Mouse (Mus musculus): ENCODE data around the gene Asb17. TPM values are rescaled to one million over a fixed set of nuclear protein-coding genes. Genes with fewer than 3 reads are reported as not detected.

Gene Asb17
- polyA plus RNA-seq, 1 experiment from 2014 or later: not detected

DNA sequence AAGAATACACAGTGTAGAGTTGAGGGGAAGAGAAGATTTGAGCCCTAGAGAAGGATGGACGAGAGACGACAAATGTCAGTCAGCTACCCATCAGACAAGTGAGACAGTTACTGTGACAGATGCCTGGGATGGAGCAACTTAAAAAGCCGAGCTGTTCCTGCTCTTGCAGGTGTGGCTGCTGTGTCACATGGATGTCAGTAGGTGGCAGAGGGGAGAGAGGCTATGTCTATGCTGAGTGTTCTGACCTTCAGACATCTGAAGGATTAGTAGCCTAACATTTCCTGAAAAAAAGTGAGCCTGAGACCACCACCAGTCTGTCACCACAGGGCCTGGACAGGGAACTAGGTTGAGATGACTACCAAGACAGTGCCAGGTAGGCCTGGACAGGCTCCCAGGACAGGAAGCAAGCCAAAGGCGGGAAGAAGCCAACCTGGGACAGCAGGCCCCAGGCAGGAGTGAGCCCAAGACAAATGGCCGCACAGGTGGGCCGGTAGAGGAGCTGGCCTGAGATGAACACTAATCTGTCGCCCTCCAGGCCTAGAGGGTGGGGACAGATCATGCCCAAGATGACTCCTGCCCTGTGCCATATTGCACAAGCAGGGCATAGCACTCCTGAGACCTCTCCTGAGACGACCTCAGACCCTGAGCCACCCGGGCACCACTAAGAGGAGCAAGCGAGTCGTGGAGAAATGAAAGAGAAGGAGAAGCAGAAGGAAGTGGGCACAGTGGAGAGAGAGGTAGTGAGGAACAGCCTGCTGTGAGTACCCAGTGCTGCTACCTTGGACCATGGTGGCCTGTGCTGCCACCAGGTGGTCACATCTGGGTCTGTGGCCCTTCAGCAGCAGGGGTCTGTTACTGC, 12.8 kb upstream of the Asb17 start:
- ATAC-seq: peak; percentile 37; the same call in 1 of the 2 replicates
- 73% methylated on average over 11 of the region's 11 CpGs for WGBS
- Histone ChIP-seq H3K36me3 (ENCODE audit: insufficient read depth, low read length) (no peaks in the 10 kb centered on the region), H3K4me2 (replicated peaks; ENCODE audit: low read depth, low read length) (no peak overlapping the region), H3K9ac (replicated peaks; ENCODE audit: low read depth) (no peak overlapping the region), H3K27me3 (replicated peaks; ENCODE audit: insufficient read depth, low read length) (no peaks in the 10 kb centered on the region), H3K4me3 (ENCODE audit: low read depth, low read length) (no peak overlapping the region), H3K27ac (ENCODE audit: low read length) (no peak overlapping the region), H3K9me3 (ENCODE audit: low read length) (no peaks in the 10 kb centered on the region), H3K4me1 (ENCODE audit: insufficient read depth, low read depth, low read length) (no peaks in the 10 kb centered on the region)
- TF ChIP-seq EP300 (IDR thresholded peaks at IDR 0.05) (no peak), CTCF (IDR thresholded peaks at IDR 0.05) (peak; percentile 67)
- no peak for DNase-seq (ENCODE audit: low spot score)

DNA sequence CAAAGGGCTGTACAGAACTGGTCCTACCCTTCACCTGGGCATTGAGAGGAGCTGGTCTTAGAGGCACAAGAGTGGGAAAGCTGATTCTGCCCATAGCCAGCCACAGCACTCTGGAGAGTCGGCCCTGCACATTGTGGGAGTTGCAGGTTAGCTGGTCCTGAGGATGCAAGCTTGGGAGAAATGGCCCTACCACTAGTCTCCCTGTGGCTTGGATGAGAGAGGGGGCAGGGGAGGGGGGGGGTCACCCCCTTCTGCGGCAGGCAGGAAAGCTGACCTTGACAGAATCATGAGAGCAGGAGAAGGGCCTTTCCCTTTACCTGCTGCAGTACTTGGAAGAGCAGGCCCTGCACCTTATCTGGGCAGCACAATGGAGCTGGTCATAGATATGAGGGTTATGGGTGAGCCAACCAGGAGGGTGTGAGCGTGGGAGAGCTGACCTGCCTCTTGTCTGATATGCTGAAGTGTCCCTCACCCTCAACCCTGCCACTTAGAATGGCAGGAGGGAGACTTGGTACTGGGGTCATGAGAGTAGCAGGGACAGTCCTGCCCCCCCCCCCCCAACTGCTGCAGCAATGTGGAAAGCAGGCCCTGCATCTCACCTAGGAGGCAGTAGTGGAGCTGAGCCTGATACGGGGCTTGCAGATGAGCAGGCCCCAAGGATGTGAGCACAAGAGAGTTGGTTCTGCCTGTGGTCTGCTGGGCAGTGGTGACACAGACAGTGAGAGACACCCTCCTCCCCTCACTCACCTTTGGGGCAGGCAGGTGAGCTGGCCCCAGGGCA, 11.9 kb upstream of the Asb17 start:
- 70% methylated on average over 4 of the region's 4 CpGs for WGBS
- no peak overlapping the region for H3K4me2 ChIP-seq (replicated peaks; ENCODE audit: low read depth, low read length)
- no peaks in the 10 kb centered on the region for H3K27me3 ChIP-seq (replicated peaks; ENCODE audit: insufficient read depth, low read length)
- no peak overlapping the region for H3K4me3 ChIP-seq (ENCODE audit: low read depth, low read length)
- ATAC-seq (no peak), DNase-seq (ENCODE audit: low spot score) (no peak)
- TF ChIP-seq CTCF (IDR thresholded peaks at IDR 0.05) (no peak), EP300 (IDR thresholded peaks at IDR 0.05) (no peak)
- H3K27ac ChIP-seq (ENCODE audit: low read length): no peak overlapping the region
- H3K9me3 ChIP-seq (ENCODE audit: low read length): no peaks in the 10 kb centered on the region
- H3K36me3 ChIP-seq (ENCODE audit: insufficient read depth, low read length): no peaks in the 10 kb centered on the region
- no peaks in the 10 kb centered on the region for H3K4me1 ChIP-seq (ENCODE audit: insufficient read depth, low read depth, low read length)
- no peak overlapping the region for H3K9ac ChIP-seq (replicated peaks; ENCODE audit: low read depth)

DNA sequence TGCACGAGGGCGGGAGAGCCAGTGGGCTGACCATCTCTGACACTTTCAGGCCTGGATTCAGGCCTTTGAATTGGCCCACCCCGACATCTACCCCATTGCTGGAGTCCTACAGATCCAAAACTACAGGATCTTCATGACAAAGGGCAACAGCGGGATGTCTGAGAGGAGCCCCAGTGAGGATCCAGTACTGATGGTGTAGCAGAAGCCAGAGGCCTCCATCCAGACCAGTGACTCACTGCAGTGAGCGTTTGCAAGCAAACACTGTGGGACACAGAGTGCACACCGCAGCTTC, 11.4 kb upstream of the Asb17 start:
- TF ChIP-seq EP300 (IDR thresholded peaks at IDR 0.05): no peak
- TF ChIP-seq CTCF (IDR thresholded peaks at IDR 0.05): no peak
- WGBS: 68% methylated on average over 6 of the region's 6 CpGs
- no peak overlapping the region for H3K9ac ChIP-seq (replicated peaks; ENCODE audit: low read depth)
- no peak overlapping the region for H3K4me2 ChIP-seq (replicated peaks; ENCODE audit: low read depth, low read length)
- no peaks in the 10 kb centered on the region for H3K27me3 ChIP-seq (replicated peaks; ENCODE audit: insufficient read depth, low read length)
- no peaks in the 10 kb centered on the region for H3K9me3 ChIP-seq (ENCODE audit: low read length)
- H3K27ac ChIP-seq (ENCODE audit: low read length): no peak overlapping the region
- H3K4me3 ChIP-seq (ENCODE audit: low read depth, low read length): no peak overlapping the region
- no peaks in the 10 kb centered on the region for H3K36me3 ChIP-seq (ENCODE audit: insufficient read depth, low read length)
- DNase-seq (ENCODE audit: low spot score) (no peak), ATAC-seq (no peak)
- no peaks in the 10 kb centered on the region for H3K4me1 ChIP-seq (ENCODE audit: insufficient read depth, low read depth, low read length)

DNA sequence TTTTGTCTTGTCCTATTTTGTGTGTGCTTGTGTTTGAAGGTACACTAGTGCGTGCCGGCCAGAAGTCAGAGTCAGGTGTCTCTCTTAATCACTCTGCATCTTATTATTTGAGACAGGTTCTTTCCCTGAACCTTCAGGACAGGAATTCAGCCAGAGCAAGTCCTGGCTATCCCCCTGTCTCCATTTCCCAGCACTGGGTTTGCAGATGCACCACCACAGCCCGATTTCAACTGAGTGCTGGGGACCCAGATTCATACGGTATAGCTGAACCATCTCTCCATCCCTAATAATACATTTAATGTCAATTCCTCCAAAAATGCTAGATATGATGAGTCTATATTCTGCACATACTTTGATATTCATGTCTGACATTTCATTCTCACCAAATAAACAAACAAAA, 9.9 kb upstream of the Asb17 start:
- ATAC-seq (no peak), DNase-seq (ENCODE audit: low spot score) (no peak)
- no peak for TF ChIP-seq EP300 (IDR thresholded peaks at IDR 0.05)
- TF ChIP-seq CTCF (IDR thresholded peaks at IDR 0.05): no peak
- Histone ChIP-seq H3K9me3 (ENCODE audit: low read length) (no peaks in the 10 kb centered on the region), H3K4me2 (replicated peaks; ENCODE audit: low read depth, low read length) (no peak overlapping the region), H3K36me3 (ENCODE audit: insufficient read depth, low read length) (no peaks in the 10 kb centered on the region), H3K27ac (ENCODE audit: low read length) (no peak overlapping the region), H3K9ac (replicated peaks; ENCODE audit: low read depth) (no peak overlapping the region), H3K4me3 (ENCODE audit: low read depth, low read length) (no peak overlapping the region), H3K27me3 (replicated peaks; ENCODE audit: insufficient read depth, low read length) (no peaks in the 10 kb centered on the region), H3K4me1 (ENCODE audit: insufficient read depth, low read depth, low read length) (no peaks in the 10 kb centered on the region)
- WGBS: 91% methylated on average over 4 of the region's 4 CpGs

DNA sequence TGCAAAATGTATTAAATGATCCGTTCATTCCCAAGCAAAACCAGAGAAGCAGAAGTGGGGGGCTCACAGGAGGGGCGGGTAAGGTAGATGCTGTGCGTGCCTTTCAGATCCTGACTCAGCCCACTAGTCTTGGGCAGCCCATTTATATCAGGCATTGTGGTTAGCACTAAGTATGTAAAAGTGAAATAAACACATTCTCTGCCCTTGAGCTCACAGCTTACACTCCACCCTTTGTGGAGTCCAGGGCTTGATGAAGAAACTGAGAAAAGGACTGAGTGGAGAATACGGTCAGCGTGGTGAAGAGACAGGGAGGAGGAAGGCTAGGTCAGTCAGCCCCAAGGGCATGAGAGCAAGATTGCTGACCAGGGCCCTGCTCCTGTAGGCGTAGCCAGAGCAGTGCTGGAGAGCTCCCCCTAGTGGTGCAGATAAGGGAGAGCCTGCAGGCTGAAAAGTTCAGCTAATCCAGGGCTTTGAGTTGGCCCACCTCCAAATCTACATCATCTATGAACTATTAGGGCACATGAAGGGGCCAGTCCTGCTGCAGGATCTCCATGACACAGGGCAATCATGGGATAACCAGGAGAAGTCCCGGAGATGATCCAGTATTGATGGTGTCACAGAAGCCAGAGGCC, 8.4 kb upstream of the Asb17 start:
- TF ChIP-seq CTCF (IDR thresholded peaks at IDR 0.05) (peak; percentile 89), EP300 (IDR thresholded peaks at IDR 0.05) (no peak)
- Histone ChIP-seq H3K36me3 (ENCODE audit: insufficient read depth, low read length) (no peaks in the 10 kb centered on the region), H3K4me3 (ENCODE audit: low read depth, low read length) (no peak overlapping the region), H3K4me2 (replicated peaks; ENCODE audit: low read depth, low read length) (no peak overlapping the region), H3K27me3 (replicated peaks; ENCODE audit: insufficient read depth, low read length) (no peaks in the 10 kb centered on the region), H3K9me3 (ENCODE audit: low read length) (no peaks in the 10 kb centered on the region), H3K9ac (replicated peaks; ENCODE audit: low read depth) (no peak overlapping the region), H3K27ac (ENCODE audit: low read length) (no peak overlapping the region), H3K4me1 (ENCODE audit: insufficient read depth, low read depth, low read length) (no peaks in the 10 kb centered on the region)
- whole genome bisulfite sequencing: 58% methylated on average over 7 of the region's 7 CpGs
- DNase-seq (ENCODE audit: low spot score): peak; percentile 89
- ATAC-seq: peak; percentile 69

DNA sequence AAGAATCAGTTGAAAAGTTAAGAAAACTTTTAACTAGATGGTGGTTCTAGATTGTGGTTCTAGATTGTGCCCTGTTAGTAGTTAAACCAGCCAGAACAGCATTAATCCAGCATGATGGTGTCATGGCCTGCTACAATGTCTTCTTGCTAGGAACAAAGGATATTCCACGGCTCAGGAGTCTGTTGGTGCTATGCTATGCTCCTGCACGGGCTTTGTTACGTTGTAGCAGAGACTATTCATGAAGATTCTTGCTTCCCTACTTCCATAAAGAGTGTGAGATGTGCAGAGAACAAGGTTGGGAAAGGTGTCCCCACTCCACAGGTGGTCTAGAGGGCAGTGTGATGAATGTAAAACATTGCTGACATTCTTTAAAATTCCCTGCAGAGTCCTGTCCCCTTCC, 7.7 kb upstream of the Asb17 start:
- no peak for TF ChIP-seq CTCF (IDR thresholded peaks at IDR 0.05)
- TF ChIP-seq EP300 (IDR thresholded peaks at IDR 0.05): no peak
- Histone ChIP-seq H3K9me3 (ENCODE audit: low read length) (no peaks in the 10 kb centered on the region), H3K4me2 (replicated peaks; ENCODE audit: low read depth, low read length) (no peak overlapping the region), H3K4me3 (ENCODE audit: low read depth, low read length) (no peak overlapping the region), H3K9ac (replicated peaks; ENCODE audit: low read depth) (no peak overlapping the region), H3K27ac (ENCODE audit: low read length) (no peak overlapping the region), H3K27me3 (replicated peaks; ENCODE audit: insufficient read depth, low read length) (no peaks in the 10 kb centered on the region), H3K36me3 (ENCODE audit: insufficient read depth, low read length) (no peaks in the 10 kb centered on the region), H3K4me1 (ENCODE audit: insufficient read depth, low read depth, low read length) (no peaks in the 10 kb centered on the region)
- 76% methylated on average over 3 of the region's 3 CpGs for WGBS
- ATAC-seq: no peak
- no peak for DNase-seq (ENCODE audit: low spot score)

Measured in lung, postnatal 0 days (tissue).